Mouse (Mus musculus) liver, adult 2 months (tissue): Measurements from ENCODE around the gene Negr1.

ENCODE experiments used
- CTCF ChIP-seq: fragments of 200-500 bp; IDR thresholded peaks from 2 replicates; pipeline ENCODE4 v1.5.1; 2011; ENCODE audit warnings: low read depth, low read length, control low read depth
- POLR2A ChIP-seq: fragments of 200-500 bp; IDR thresholded peaks from 2 replicates; pipeline ENCODE4 v1.6.1; 2011; ENCODE audit warnings: low read length, control low read depth; ENCODE audit not compliant: insufficient read depth; ENCODE audit errors: extremely low read depth

- TF ChIP-seq POLR2A (no peak), CTCF (no peak)
Measured at GRCm38 (mm10) chr3:156698687-156699086, 137.1 kb downstream of the Negr1 start.
